Mouse (Mus musculus) forebrain, embryonic 16.5 days (tissue): ENCODE measurements around the gene Klrg1. TPM values are rescaled to one million over a fixed set of nuclear protein-coding genes. Genes with fewer than 3 reads are reported as not detected.

ENCODE experiments used
- ATAC-seq: fragments of 200-750 bp; cut with Nextera tagmentation; 2 replicates; pipeline ENCODE4 v1.8.0; 2017; ENCODE audit warnings: mild to moderate bottlenecking, moderate library complexity
- H3K27ac ChIP-seq: fragments of 300-500 bp; sonication (generic); 2 replicates; pipeline ENCODE4 v1.5.1; 2014; ENCODE audit warnings: low read length, control low read depth
- H3K27me3 ChIP-seq: fragments of 300-500 bp; sonication (generic); replicated peaks from 2 replicates; pipeline ENCODE4 v1.6.1; 2014; ENCODE audit warnings: low read length; ENCODE audit not compliant: control insufficient read depth, insufficient read depth
- H3K36me3 ChIP-seq: fragments of 300-500 bp; sonication (generic); 2 replicates; pipeline ENCODE4 v1.6.1; 2014; ENCODE audit not compliant: control insufficient read depth, insufficient read depth
- H3K4me1 ChIP-seq: fragments of 300-500 bp; sonication (generic); replicated peaks from 2 replicates; pipeline ENCODE4 v1.6.1; 2014; ENCODE audit warnings: low read length; ENCODE audit not compliant: control insufficient read depth, insufficient read depth
- H3K4me2 ChIP-seq: fragments of 300-500 bp; sonication (generic); 2 replicates; pipeline ENCODE4 v1.6.1; 2014; ENCODE audit warnings: mild to moderate bottlenecking, low read length, control low read depth
- H3K4me3 ChIP-seq: fragments of 300-500 bp; sonication (generic); replicated peaks from 2 replicates; pipeline ENCODE4 v1.5.1; 2014; ENCODE audit warnings: mild to moderate bottlenecking, low read length, control low read depth
- H3K9ac ChIP-seq: fragments of 300-500 bp; sonication (generic); replicated peaks from 2 replicates; pipeline ENCODE4 v1.6.1; 2014; ENCODE audit warnings: low read depth, low read length, control low read depth
- H3K9me3 ChIP-seq: fragments of 300-500 bp; sonication (generic); 2 replicates; pipeline ENCODE4 v1.6.1; 2016; ENCODE audit warnings: low read length; ENCODE audit not compliant: control insufficient read depth
- WGBS: fragments of 180-500 bp; shearing (Covaris S2); extraction: QIAGEN DNeasy Blood & Tissue Kit; methylation state at CpG from one replicate; pipeline ENCODE4 v1.1.7; 2014; 5-methylcytosine and 5-hydroxymethylcytosine counted together
- polyA plus RNA-seq: library from polyadenylated mRNA; unstranded; fragments of >200 nt; fragmentation: Nextera tagmentation; extraction: Ambion mirVana; gene quantifications from 2 replicates; pipeline ENCODE4 v1.2.1, GENCODE M21; 2015

Klrg1 gene
- polyA plus RNA-seq, 1 experiment from 2014 or later = 0.87 TPM

DNA sequence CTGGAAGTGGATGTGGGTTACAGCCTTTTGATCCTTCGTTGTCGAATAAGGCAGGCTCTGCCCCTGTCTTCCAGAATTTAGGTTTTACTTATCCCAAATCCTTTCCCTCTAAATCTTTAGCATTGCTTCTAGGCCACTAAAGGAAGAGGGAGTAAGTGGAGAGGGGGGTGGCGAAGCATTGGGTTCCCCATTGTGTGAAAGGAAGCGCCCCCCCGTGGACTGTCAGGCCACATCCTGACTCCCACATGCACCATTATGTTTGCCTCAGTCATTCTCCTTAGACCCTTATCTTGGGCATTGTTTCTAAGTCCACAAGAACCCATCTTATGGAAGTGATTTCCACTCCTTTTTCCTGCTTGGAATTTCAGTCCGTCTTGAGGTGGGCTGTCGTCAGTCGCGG is 12.6 kb upstream of the Klrg1 start:
- Histone ChIP-seq H3K36me3 (no peaks in the 10 kb centered on the region), H3K4me1 (peaks cover 10% of the 10 kb centered on the region; the same call in 1 of the 2 replicates), H3K9me3 (no peaks in the 10 kb centered on the region), H3K27ac (no peak overlapping the region), H3K4me2 (no peak overlapping the region), H3K9ac (no peak overlapping the region), H3K4me3 (no peak overlapping the region), H3K27me3 (no peaks in the 10 kb centered on the region)
- no peak for ATAC-seq
- 60% methylated on average over 9 of the region's 9 CpGs for WGBS

DNA sequence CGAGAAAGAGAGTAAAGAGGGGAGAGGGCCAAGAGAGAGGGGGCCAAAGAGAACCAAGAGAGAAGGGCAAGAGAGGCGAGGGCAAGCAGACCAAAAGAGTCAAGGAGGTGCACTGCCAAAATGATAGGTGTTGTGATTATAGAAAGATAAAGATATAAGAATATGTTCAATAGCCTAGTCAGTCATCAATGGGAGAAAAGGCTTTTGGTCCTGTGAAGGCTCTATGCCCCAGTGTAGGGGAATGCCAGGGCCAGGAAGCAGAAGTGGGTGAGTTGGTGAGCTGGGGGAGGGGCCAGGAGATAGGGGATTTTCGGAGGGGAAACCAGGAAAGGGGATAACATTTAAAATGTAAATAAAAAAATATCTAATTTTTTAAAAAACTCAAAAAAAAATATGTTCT is 11.6 kb upstream of the Klrg1 start:
- Histone ChIP-seq H3K36me3 (no peaks in the 10 kb centered on the region), H3K4me1 (peaks cover 10% of the 10 kb centered on the region; the same call in 1 of the 2 replicates), H3K4me2 (no peak overlapping the region), H3K4me3 (no peak overlapping the region), H3K27me3 (no peaks in the 10 kb centered on the region), H3K9me3 (no peaks in the 10 kb centered on the region), H3K9ac (no peak overlapping the region), H3K27ac (no peak overlapping the region)
- no peak for ATAC-seq
- WGBS = 79% methylated on average over 3 of the region's 3 CpGs

DNA sequence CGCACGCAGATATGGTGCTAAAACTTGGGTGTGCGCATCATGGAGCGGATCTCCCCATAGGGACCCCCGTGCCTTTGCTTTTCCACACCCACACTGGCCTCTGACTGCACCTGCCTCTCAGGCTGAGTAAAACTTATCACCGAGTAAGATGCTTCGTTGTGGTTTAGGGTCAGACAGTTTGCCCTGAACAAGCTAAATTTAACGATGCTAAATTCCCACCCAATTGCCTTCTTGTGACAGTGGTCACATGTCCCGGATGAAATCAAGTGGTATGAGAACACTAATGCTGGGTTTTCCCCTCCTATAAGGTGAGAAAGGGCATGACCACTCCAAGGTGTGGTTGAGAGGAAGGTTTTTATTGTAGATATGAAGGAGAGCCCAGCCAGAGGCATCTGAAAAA is 11.1 kb upstream of the Klrg1 start:
- 90% methylated on average over 9 of the region's 9 CpGs for WGBS
- peaks cover 10% of the 10 kb centered on the region; the same call in 1 of the 2 replicates for H3K4me1 ChIP-seq
- H3K27me3 ChIP-seq = no peaks in the 10 kb centered on the region
- H3K36me3 ChIP-seq = no peaks in the 10 kb centered on the region
- no peaks in the 10 kb centered on the region for H3K9me3 ChIP-seq
- no peak for ATAC-seq
- no peak overlapping the region for H3K9ac ChIP-seq
- H3K27ac ChIP-seq = no peak overlapping the region
- H3K4me3 ChIP-seq = no peak overlapping the region
- no peak overlapping the region for H3K4me2 ChIP-seq

DNA sequence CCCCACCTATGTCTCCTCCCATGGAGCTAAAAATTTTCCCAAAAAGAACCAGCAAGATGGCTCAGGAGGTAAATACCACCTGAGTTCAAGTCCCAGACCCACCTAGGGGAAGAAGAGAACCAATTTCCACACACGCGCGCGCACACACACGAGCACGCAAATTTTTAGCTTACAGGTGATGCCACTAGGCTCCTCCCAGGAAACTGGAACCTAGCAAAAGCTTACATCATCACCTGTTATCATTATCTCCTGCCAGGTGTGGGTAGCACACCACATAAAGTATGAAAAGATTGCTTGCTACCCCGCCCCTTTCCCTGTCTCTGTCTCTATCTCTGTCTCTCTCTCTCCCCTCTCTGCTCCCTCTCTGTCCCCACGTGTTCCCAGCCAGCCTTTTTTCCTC is 10.4 kb upstream of the Klrg1 start:
- no peak overlapping the region for H3K27ac ChIP-seq
- peaks cover 10% of the 10 kb centered on the region; the same call in 1 of the 2 replicates for H3K4me1 ChIP-seq
- no peak overlapping the region for H3K4me3 ChIP-seq
- H3K9ac ChIP-seq = no peak overlapping the region
- WGBS = 91% methylated on average over 8 of the region's 8 CpGs
- H3K36me3 ChIP-seq = no peaks in the 10 kb centered on the region
- no peaks in the 10 kb centered on the region for H3K9me3 ChIP-seq
- ATAC-seq = no peak
- H3K27me3 ChIP-seq = no peaks in the 10 kb centered on the region
- no peak overlapping the region for H3K4me2 ChIP-seq

DNA sequence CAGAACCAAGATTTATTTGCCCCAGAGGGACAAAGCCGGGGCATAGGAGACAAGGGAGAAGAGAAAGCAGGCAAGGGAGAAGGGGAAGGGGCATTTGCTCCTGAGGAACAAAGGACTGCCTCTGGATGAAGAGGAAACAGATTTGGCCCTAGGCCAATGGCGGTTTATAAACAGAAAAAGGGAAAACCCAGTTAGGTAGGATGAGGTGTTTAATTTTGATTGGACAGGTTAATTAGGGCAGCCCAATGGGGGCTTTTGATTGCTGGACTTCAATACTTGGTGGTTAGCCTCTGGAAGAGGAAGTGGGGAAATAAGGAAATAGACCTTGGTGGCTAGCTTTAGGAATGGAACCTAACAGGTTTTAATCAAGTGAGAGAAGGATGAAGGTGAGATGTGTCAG is 9.5 kb upstream of the Klrg1 start:
- no peaks in the 10 kb centered on the region for H3K36me3 ChIP-seq
- no peaks in the 10 kb centered on the region for H3K9me3 ChIP-seq
- ATAC-seq = no peak
- 32% methylated on average over 2 of the region's 2 CpGs for WGBS
- no peak overlapping the region for H3K4me3 ChIP-seq
- H3K4me2 ChIP-seq = no peak overlapping the region
- no peak overlapping the region for H3K9ac ChIP-seq
- no peak overlapping the region for H3K27ac ChIP-seq
- H3K27me3 ChIP-seq = no peaks in the 10 kb centered on the region
- peaks cover 8% of the 10 kb centered on the region; the same call in 1 of the 2 replicates for H3K4me1 ChIP-seq

DNA sequence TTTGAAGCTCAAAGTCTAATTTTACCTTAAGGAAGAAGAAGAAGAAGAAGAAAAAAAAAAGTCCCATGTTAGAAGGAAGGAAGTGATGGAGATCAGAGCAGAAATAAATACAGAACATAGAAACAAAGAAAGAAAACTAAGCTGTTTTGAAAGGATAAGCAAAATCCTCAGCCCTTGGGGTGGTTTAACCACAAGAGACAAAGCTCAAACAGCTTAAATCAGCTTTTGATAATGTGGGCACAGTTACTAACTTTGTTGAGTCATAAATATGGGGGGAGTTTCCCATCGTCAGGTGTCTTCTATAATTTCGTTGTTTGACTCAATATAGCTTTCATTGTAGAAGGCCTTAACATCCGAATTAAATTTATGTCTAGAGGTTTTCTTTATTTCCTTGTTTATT is 9.1 kb upstream of the Klrg1 start:
- ATAC-seq = no peak
- H3K4me3 ChIP-seq = no peak overlapping the region
- no peaks in the 10 kb centered on the region for H3K9me3 ChIP-seq
- H3K27me3 ChIP-seq = no peaks in the 10 kb centered on the region
- no peak overlapping the region for H3K4me2 ChIP-seq
- H3K27ac ChIP-seq = no peak overlapping the region
- H3K9ac ChIP-seq = no peak overlapping the region
- peaks cover 5% of the 10 kb centered on the region; the same call in 1 of the 2 replicates for H3K4me1 ChIP-seq
- WGBS = 75% methylated on average over 3 of the region's 3 CpGs
- no peaks in the 10 kb centered on the region for H3K36me3 ChIP-seq

DNA sequence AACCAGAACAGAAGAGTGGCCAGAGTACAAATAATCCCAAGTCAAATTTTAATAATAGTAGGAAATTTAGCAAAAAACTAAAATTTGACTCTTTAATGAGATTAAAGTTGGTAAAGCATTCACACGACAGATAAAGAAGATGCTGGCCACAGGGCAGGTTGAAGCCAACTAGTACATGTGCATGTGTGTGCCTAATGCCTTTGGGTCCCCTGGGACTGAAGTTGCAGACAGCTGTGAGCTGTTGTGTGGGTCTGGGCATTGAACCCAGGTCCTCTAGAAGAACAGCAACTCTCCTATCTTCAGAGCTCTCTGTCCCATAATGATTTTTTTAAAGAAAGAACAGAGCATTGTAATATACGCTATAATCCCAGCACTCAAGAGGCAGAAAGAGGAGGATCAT is 8.6 kb upstream of the Klrg1 start:
- Histone ChIP-seq H3K4me2 (no peak overlapping the region), H3K27ac (no peak overlapping the region), H3K9ac (no peak overlapping the region), H3K4me1 (0 out of 2 replicates have a peak, but pooled peaks cover 4% of the 10 kb centered on the region), H3K27me3 (no peaks in the 10 kb centered on the region), H3K4me3 (no peak overlapping the region), H3K36me3 (no peaks in the 10 kb centered on the region), H3K9me3 (no peaks in the 10 kb centered on the region)
- WGBS = 73% methylated on average over 2 of the region's 2 CpGs
- no peak for ATAC-seq

DNA sequence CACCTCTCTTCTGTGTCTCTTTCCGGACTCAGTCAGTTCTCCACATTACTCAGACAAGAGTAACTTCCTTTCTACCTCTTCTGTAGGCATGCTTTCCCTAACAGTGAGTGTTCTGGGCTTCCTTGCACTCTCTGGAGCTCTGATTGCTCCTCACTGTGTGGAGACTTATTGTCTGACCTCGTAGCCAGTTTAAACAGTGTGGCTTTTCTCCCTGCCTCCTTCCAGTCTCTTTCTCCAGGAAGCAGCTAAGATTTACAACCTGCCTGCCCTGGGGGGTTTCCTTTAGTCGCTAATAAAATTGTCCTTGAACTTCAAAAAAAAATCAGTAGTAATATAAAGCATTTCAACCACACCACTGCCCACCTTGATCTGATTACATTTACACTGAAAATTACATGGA is 7.6 kb upstream of the Klrg1 start:
- H3K36me3 ChIP-seq = no peaks in the 10 kb centered on the region
- 69% methylated on average over 3 of the region's 3 CpGs for WGBS
- ATAC-seq = no peak

DNA sequence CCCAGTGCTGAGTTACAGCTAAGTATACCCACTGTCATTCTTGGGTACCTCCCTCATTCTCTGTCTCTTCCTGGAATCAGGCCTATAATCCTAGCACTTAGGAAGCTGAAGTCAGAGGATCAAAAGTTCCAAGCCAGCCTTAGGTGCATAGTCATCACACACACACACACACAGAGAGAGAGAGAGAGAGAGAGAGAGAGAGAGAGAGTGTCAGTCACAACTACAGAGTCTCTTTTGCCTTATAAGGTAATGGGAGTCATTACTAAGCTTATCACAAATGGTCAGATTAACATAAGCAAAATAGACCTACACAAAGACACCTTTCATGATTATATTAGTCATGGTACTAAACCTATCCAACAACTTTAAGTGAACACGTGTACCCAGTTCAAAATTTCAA is 6.6 kb upstream of the Klrg1 start:
- no peaks in the 10 kb centered on the region for H3K36me3 ChIP-seq
- ATAC-seq = no peak
- no peaks in the 10 kb centered on the region for H3K27me3 ChIP-seq
- no peak overlapping the region for H3K4me2 ChIP-seq
- WGBS = 69% methylated on average over 1 of the region's 1 CpGs
- no peak overlapping the region for H3K4me3 ChIP-seq
- H3K9ac ChIP-seq = no peak overlapping the region
- H3K9me3 ChIP-seq = no peaks in the 10 kb centered on the region
- H3K27ac ChIP-seq = no peak overlapping the region
- H3K4me1 ChIP-seq = 0 out of 2 replicates have a peak, but pooled peaks cover 2% of the 10 kb centered on the region

More for the DNA sequence above, 7.6 kb upstream of the Klrg1 start:
- H3K4me3 ChIP-seq = no peak overlapping the region
- 0 out of 2 replicates have a peak, but pooled peaks cover 2% of the 10 kb centered on the region for H3K4me1 ChIP-seq
- H3K9me3 ChIP-seq = no peaks in the 10 kb centered on the region
- no peak overlapping the region for H3K9ac ChIP-seq
- H3K27ac ChIP-seq = no peak overlapping the region
- H3K4me2 ChIP-seq = no peak overlapping the region
- no peaks in the 10 kb centered on the region for H3K27me3 ChIP-seq

DNA sequence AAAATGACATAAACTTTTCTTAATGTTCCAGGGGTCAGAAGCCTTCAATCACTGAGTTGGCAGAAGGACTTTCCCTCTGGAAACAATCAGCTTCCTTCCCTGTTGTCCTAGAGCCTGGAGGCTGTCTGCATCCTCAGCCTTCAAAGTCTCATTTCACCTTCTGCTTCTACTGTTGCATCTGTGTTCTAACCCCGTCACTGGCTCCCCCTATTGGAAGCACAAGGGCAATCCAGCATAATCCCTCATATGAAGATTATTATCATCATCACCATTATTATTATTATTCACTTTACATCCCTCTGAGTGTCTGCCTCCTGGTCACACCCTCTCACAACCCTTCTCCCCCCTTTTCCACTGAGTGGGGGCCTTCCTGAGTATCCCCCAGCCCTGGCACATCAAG is 5.6 kb upstream of the Klrg1 start:
- WGBS = 68% methylated on average over 1 of the region's 1 CpGs
- H3K4me3 ChIP-seq = no peak overlapping the region

More for the DNA sequence above, 5.6 kb upstream of the Klrg1 start:
- no peak for ATAC-seq
- Histone ChIP-seq H3K27ac (no peak overlapping the region), H3K27me3 (no peaks in the 10 kb centered on the region), H3K4me1 (0 out of 2 replicates have a peak, but pooled peaks cover 2% of the 10 kb centered on the region), H3K36me3 (no peaks in the 10 kb centered on the region), H3K4me2 (no peak overlapping the region), H3K9me3 (no peaks in the 10 kb centered on the region), H3K9ac (no peak overlapping the region)
